Mouse (Mus musculus): ENCODE measurements around the gene B3gnt6. TPM values are rescaled to one million over a fixed set of nuclear protein-coding genes. Genes with fewer than 3 reads are reported as not detected.
A peak's percentile ranks its signal among the peaks of the same experiment; 100 is the strongest.

B3gnt6 gene
- total RNA-seq, 1 experiment = 0.09 TPM

DNA sequence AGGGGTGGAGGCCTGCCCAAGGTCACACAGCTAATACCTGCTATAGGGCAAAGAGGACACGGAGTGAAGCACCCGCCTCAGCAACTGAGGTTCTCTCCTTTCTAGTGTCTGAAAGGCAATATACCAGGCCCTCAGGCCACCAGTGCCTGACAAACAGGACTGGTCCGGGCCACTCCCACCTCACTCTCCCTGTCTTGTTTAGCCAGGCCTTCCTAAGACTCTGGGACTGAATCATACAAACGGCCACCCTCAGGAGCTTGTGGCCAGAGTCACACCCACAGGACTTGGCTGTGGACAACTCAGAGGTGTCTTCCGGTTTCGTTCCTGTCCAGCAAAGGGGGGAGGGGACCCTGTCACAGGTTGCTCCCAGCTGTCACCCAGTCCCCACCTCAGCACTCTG lies 37.0 kb downstream of the B3gnt6 start:
- in situ Hi-C loops (cut with MboI; ENCODE audit: low sequenced_read_pairs in 2 of 2, unreplicated experiment in 2 of 2) = no loop called here
- TF ChIP-seq CHD2 (IDR thresholded peaks at IDR 0.05; ENCODE audit: low read depth, low read length) (no peak), MAFK (IDR thresholded peaks at IDR 0.05; ENCODE audit: insufficient read depth, low read depth, low read length) (no peak), ZNF384 (IDR thresholded peaks at IDR 0.05; ENCODE audit: low read depth, low read length) (no peak), HCFC1 (IDR thresholded peaks at IDR 0.05; ENCODE audit: borderline replicate concordance, insufficient read depth, low read length) (no peak), ZC3H11A (IDR thresholded peaks at IDR 0.05; ENCODE audit: borderline replicate concordance, low read depth, low read length) (no peak)
- peaks cover 4 to 49% of the 10 kb centered on the region in 2 experiments for H3K4me1 ChIP-seq (ENCODE audit: control insufficient read depth in 2 of 2, insufficient read depth in 2 of 2, low read length in 2 of 2, poor library complexity in 1 of 2)
- H3K9ac ChIP-seq (ENCODE audit: insufficient read depth, low read depth, low read length, poor library complexity, severe bottlenecking) = no peak overlapping the region
- H3K4me3 ChIP-seq (ENCODE audit: insufficient read depth in 1 of 2, low read depth in 1 of 2, low read length in 2 of 2, poor library complexity in 1 of 2, severe bottlenecking in 1 of 2) = no peak overlapping the region
- H3K9me3 ChIP-seq (ENCODE audit: control insufficient read depth, insufficient read depth, low read depth, low read length) = no peaks in the 10 kb centered on the region
- DNase-seq (ENCODE audit: low read depth, low spot score) = no peak
- H3K27ac ChIP-seq (ENCODE audit: insufficient read depth, low read depth, low read length, poor library complexity, severe bottlenecking) = no peak overlapping the region
- peaks cover 6% of the 10 kb centered on the region; the same call in 1 of the 2 replicates for H3K36me3 ChIP-seq (ENCODE audit: control insufficient read depth, insufficient read depth, low read length, poor library complexity, severe bottlenecking)

GRCm38 (mm10) chr7:98160041-98160740 lies 39.1 kb downstream of the B3gnt6 start:
- no peak for TF ChIP-seq CHD2 (IDR thresholded peaks at IDR 0.05; ENCODE audit: low read depth, low read length)
- no peak for TF ChIP-seq MAFK (IDR thresholded peaks at IDR 0.05; ENCODE audit: insufficient read depth, low read depth, low read length)
- Histone ChIP-seq H3K4me1 (ENCODE audit: control insufficient read depth in 2 of 2, insufficient read depth in 2 of 2, low read length in 2 of 2, poor library complexity in 1 of 2) (peaks cover 10 to 61% of the 10 kb centered on the region in 2 experiments), H3K36me3 (ENCODE audit: control insufficient read depth, insufficient read depth, low read length, poor library complexity, severe bottlenecking) (peaks cover 6% of the 10 kb centered on the region; the same call in 1 of the 2 replicates), H3K9me3 (ENCODE audit: control insufficient read depth, insufficient read depth, low read depth, low read length) (no peaks in the 10 kb centered on the region), H3K4me3 (ENCODE audit: insufficient read depth in 1 of 2, low read depth in 1 of 2, low read length in 2 of 2, poor library complexity in 1 of 2, severe bottlenecking in 1 of 2) (no peak overlapping the region), H3K27ac (ENCODE audit: insufficient read depth, low read depth, low read length, poor library complexity, severe bottlenecking) (no peak overlapping the region), H3K9ac (ENCODE audit: insufficient read depth, low read depth, low read length, poor library complexity, severe bottlenecking) (no peak overlapping the region)
- DNase-seq (ENCODE audit: low read depth, low spot score) = no peak
- in situ Hi-C loops (cut with MboI; ENCODE audit: low sequenced_read_pairs in 2 of 2, unreplicated experiment in 2 of 2) = no loop called here

DNA sequence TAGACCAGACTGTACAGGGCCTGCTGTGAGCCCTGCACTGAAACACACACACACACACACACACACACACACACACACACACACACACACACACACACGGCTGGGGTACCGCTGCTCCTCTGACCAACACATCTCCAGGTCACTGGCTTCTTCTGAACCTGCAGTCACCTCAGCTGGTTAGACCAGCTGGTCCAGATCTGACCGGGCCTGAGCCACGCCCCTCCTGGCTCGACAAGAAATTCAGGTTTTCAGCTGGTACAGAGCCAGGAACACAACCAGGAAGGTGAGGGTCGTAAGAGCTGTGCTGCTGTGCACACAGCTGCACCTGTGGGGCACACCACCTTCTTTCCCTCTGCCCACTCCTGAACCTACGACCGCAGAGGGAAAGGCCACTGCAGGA lies 40.8 kb downstream of the B3gnt6 start:
- in situ Hi-C loops (cut with MboI; ENCODE audit: low sequenced_read_pairs in 2 of 2, unreplicated experiment in 2 of 2) = no loop called here
- DNase-seq (ENCODE audit: low read depth, low spot score) = no peak
- H3K4me3 ChIP-seq (ENCODE audit: insufficient read depth in 1 of 2, low read depth in 1 of 2, low read length in 2 of 2, poor library complexity in 1 of 2, severe bottlenecking in 1 of 2) = peak overlapping the region; percentile 13 to 38; a peak in 2 of 4 replicates
- H3K4me1 ChIP-seq (ENCODE audit: control insufficient read depth in 2 of 2, insufficient read depth in 2 of 2, low read length in 2 of 2, poor library complexity in 1 of 2) = peaks cover 10 to 49% of the 10 kb centered on the region in 2 experiments
- H3K27ac ChIP-seq (ENCODE audit: insufficient read depth, low read depth, low read length, poor library complexity, severe bottlenecking) = peak overlapping the region; percentile 55
- H3K9ac ChIP-seq (ENCODE audit: insufficient read depth, low read depth, low read length, poor library complexity, severe bottlenecking) = no peak overlapping the region
- TF ChIP-seq CHD2 (IDR thresholded peaks at IDR 0.05; ENCODE audit: low read depth, low read length) (no peak), HCFC1 (IDR thresholded peaks at IDR 0.05; ENCODE audit: borderline replicate concordance, insufficient read depth, low read length) (no peak), ZNF384 (IDR thresholded peaks at IDR 0.05; ENCODE audit: low read depth, low read length) (no peak), MAFK (IDR thresholded peaks at IDR 0.05; ENCODE audit: insufficient read depth, low read depth, low read length) (no peak)
- no peaks in the 10 kb centered on the region for H3K9me3 ChIP-seq (ENCODE audit: control insufficient read depth, insufficient read depth, low read depth, low read length)
- H3K36me3 ChIP-seq (ENCODE audit: control insufficient read depth, insufficient read depth, low read length, poor library complexity, severe bottlenecking) = peaks cover 6% of the 10 kb centered on the region; the same call in 1 of the 2 replicates

- H3K27ac ChIP-seq (ENCODE audit: insufficient read depth, low read depth, low read length, poor library complexity, severe bottlenecking) = peak overlapping the region; percentile 55; the same call in 1 of the 2 replicates
- peaks cover 10 to 51% of the 10 kb centered on the region in 2 experiments for H3K4me1 ChIP-seq (ENCODE audit: control insufficient read depth in 2 of 2, insufficient read depth in 2 of 2, low read length in 2 of 2, poor library complexity in 1 of 2)
- TF ChIP-seq CHD2 (IDR thresholded peaks at IDR 0.05; ENCODE audit: low read depth, low read length) = no peak
- TF ChIP-seq MAFK (IDR thresholded peaks at IDR 0.05; ENCODE audit: insufficient read depth, low read depth, low read length) = no peak
- TF ChIP-seq HCFC1 (IDR thresholded peaks at IDR 0.05; ENCODE audit: borderline replicate concordance, insufficient read depth, low read length) = no peak
- no peak for TF ChIP-seq ZC3H11A (IDR thresholded peaks at IDR 0.05; ENCODE audit: borderline replicate concordance, low read depth, low read length)
- no peak for TF ChIP-seq ZNF384 (IDR thresholded peaks at IDR 0.05; ENCODE audit: low read depth, low read length)
These were observed 41.5 kb downstream of the B3gnt6 start for GRCm38 (mm10) chr7:98157636-98158332.

More at GRCm38 (mm10) chr7:98157636-98158332, 41.5 kb downstream of the B3gnt6 start:
- in situ Hi-C loops (cut with MboI; ENCODE audit: low sequenced_read_pairs in 2 of 2, unreplicated experiment in 2 of 2) = no loop called here
- Histone ChIP-seq H3K9ac (ENCODE audit: insufficient read depth, low read depth, low read length, poor library complexity, severe bottlenecking) (no peak overlapping the region), H3K4me3 (ENCODE audit: insufficient read depth in 1 of 2, low read depth in 1 of 2, low read length in 2 of 2, poor library complexity in 1 of 2, severe bottlenecking in 1 of 2) (peak overlapping the region; percentile 28 to 38; a peak in 2 of 4 replicates), H3K9me3 (ENCODE audit: control insufficient read depth, insufficient read depth, low read depth, low read length) (no peaks in the 10 kb centered on the region), H3K36me3 (ENCODE audit: control insufficient read depth, insufficient read depth, low read length, poor library complexity, severe bottlenecking) (peaks cover 6% of the 10 kb centered on the region; the same call in 1 of the 2 replicates)
- no peak for DNase-seq (ENCODE audit: low read depth, low spot score)
